Mouse (Mus musculus) MEL-GATA-1-ER (cell line): ENCODE results near the gene Pck1.

ENCODE experiments used
- DNase-seq: peaks from one replicate; pipeline ENCODE4 v3.0.0-alpha.2; 2012; ENCODE audit warnings: low read depth; ENCODE audit errors: extremely low read depth

The Pck1 gene

DNA sequence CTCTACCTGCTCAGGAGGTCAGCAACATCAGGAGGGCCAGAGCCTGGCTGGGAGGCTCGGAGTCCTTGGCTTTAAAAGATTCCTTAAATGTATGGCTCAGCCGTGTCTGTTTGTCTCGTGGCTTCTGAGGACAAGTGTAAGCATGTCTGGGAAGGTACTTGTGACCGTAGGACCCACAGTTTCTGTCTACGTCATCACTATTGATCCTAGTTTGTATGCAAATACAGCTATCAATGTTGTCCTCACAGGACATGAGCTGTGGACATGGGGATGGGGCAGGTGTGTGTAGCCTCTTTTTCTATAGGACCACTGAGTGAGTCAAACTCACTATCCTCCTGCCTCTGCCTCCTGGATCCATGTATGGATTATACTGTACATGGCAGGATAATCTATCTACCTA lies 4.8 kb upstream of the Pck1 start:
- no peak for DNase-seq

DNA sequence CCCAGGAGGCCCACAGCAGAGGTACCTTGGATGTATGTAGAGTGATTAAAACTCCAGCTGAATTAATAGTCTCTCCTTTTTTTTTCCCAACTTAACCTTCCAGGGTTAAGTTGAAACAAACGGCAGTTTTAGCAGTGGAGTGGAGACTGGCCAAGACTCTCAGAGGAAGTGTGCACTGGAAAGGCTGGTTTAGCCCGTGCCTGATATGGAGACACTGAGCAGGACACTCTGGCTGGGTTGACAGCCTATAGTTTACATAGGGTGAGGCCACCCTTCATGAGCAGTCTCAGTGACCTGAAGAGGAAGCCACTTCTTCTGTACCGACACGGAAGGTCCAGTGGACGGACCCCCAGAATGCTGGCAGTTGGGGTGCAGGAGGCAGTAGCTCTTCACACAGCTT lies 1.5 kb upstream of the Pck1 start:
- no peak for DNase-seq

DNA sequence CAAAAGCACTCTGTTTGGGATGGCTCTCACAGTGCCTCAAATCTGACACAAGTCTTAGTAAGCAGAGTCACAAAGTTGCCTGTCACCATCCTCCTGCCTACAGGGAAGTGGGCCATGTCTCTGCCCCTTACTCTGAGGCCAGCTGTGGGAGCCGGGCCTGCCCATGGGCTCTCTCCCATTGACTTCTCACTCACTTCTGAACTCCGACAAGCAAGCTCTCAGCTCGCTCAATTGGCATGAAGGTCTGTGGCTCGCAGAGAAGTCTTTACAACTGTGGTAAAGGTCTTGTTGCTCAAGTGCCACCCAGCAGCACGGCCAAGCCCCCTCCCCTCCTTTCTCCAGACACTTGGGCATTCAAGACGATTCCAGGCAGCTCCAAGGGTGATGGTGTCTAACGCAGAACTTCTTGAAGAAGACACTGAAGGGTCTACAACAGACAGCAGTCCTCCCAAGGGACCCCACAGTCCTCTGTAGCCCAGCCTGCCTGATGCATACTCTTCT lies 1.0 kb upstream of the Pck1 start:
- DNase-seq: no peak

DNA sequence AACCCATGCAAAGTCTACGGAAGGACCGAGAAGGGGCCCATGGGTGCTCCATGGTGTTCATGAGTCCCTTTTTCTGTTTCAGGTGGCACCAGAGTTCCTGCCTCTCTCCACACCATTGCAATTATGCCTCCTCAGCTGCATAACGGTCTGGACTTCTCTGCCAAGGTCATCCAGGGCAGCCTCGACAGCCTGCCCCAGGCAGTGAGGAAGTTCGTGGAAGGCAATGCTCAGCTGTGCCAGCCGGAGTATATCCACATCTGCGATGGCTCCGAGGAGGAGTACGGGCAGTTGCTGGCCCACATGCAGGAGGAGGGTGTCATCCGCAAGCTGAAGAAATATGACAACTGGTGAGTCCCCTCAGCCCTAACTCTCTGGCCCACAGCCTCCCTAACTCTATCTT lies 418 bp downstream of the Pck1 start:
- DNase-seq: no peak

DNA sequence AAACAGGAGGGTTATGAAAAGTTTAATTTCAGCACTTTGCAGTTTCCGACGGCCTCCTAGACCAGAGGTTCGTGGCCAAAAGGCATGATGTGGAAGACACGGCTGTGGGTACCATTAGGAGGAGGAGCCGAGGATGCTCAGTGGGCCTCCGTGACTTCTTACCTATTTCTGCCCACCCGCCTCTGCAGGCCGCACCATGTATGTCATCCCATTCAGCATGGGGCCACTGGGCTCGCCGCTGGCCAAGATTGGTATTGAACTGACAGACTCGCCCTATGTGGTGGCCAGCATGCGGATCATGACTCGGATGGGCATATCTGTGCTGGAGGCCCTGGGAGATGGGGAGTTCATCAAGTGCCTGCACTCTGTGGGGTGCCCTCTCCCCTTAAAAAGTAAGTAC lies 1.7 kb downstream of the Pck1 start:
- no peak for DNase-seq

DNA sequence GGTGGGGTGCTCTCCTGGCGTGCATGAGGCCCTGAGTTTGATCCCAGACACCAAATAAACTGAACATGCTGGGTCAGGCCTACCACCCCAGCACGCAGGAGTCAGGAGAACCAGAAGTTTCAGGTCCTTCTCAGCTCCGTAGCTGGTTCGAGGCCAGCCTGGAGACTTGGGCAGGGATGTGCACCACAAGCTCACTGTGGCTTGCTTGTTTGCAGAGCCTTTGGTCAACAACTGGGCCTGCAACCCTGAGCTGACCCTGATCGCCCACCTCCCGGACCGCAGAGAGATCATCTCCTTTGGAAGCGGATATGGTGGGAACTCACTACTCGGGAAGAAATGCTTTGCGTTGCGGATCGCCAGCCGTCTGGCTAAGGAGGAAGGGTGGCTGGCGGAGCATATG lies 2.1 kb downstream of the Pck1 start:
- no peak for DNase-seq

DNA sequence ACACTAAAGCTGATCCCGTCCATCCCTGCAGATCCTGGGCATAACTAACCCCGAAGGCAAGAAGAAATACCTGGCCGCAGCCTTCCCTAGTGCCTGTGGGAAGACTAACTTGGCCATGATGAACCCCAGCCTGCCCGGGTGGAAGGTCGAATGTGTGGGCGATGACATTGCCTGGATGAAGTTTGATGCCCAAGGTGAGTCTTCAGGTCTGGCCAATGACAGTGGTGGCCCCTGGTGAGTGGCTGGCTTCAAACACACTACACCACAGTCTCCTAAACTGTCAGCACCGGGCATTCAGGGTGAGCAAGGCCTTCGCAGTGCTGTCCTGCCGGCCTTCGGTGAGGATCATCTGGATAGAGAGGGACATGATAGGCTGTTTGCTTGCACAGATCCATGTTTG lies 3.1 kb downstream of the Pck1 start:
- DNase-seq: no peak

DNA sequence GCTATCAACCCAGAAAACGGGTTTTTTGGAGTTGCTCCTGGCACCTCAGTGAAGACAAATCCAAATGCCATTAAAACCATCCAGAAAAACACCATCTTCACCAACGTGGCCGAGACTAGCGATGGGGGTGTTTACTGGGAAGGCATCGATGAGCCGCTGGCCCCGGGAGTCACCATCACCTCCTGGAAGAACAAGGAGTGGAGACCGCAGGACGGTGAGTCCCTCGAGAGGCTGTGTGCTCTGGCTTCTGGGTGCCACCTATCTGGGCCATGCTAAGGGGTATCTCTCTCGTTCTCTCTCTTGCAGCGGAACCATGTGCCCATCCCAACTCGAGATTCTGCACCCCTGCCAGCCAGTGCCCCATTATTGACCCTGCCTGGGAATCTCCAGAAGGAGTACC lies 4.1 kb downstream of the Pck1 start:
- no peak for DNase-seq

DNA sequence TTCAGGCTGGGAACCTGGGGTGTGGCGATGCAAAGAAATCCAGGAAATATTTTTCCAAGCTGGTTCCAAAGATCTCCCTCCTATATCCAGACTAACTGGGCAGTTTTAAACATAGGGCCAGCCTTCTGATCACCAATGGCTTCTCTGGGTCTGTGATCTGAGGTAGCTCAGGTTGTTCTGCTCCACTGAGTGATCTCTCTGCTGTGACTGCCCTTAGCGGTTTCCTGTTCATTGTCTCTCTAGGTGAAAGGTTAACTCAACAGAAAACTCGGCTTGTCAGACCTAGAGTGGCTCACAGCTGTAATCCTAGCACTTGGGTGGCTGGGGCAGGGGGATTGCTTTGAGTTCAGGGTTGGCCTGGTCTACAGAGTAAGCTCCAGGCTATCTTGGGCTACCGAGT lies 4.5 kb downstream of the Pck1 start:
- no peak for DNase-seq

DNA sequence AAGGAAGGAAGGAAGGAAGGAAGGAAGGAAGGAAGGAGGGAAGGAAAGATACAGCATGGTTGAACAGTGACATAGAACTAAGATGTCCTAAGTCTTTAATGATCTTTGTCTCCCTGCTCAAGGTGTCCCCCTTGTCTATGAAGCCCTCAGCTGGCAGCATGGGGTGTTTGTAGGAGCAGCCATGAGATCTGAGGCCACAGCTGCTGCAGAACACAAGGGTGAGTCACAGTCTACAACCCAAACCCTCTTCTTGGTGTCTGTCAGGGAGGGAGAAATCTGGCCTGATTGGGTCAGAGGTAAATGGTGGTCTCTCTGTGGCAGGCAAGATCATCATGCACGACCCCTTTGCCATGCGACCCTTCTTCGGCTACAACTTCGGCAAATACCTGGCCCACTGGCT lies 5.0 kb downstream of the Pck1 start:
- no peak for DNase-seq

DNA sequence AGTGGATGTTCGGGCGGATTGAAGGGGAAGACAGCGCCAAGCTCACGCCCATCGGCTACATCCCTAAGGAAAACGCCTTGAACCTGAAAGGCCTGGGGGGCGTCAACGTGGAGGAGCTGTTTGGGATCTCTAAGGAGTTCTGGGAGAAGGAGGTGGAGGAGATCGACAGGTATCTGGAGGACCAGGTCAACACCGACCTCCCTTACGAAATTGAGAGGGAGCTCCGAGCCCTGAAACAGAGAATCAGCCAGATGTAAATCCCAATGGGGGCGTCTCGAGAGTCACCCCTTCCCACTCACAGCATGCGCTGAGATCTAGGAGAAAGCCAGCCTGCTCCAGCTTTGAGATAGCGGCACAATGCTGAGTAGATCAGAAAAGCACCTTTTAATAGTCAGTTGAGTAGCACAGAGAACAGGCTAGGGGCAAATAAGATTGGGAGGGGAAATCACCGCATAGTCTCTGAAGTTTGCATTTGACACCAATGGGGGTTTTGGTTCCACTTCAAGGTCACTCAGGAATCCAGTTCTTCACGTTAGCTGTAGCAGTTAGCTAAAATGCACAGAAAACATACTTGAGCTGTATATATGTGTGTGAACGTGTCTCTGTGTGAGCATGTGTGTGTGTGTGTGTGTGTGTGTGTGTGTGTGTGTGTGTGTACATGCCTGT lies 5.7 kb downstream of the Pck1 start:
- no peak for DNase-seq

DNA sequence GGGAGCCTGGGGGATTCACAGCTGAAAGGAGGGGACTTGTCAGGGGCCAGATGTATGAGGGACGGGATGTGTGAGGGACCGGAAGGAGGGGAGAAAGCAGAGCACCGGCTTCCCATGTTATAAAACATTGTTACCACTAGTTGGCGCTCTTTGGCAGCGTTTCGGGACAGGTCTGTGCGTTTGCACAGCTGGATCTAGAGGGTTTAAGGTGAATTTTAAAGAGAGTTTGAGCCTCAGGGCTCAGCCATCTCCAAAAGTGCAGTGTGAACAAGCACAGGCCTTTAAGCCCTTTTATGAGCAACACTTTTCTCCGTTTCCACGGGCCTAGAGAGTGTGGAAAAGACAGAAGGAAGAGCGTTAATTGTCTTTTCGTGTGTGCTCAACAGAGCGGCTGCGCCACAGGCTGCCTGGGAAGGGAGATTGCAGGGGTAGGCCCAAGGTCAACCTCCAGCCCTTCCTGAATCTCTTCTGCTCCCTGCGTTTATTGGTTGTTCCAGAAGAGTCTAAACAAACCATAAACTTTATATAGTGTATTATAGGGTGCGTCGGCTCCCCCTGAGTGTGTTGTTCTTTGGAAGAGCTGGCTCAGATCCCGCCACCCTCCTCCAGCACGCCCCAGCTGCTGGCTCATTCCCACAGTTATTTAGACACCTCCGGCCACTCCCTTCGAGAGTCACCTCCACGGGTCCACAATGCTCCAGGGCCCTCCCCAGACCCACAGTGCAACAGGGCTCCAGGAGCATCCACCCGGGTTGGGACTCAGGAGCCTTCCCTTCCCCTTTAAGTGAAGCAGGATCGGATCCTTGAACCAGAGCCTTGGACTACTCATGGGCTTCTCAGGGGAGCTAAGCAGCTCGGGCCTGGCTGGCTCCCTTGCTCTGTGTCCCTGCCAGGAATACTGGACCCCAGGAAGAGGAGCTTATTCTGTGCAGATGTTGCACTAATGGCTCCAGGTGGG lies 6.8 kb downstream of the Pck1 start:
- no peak for DNase-seq

DNA sequence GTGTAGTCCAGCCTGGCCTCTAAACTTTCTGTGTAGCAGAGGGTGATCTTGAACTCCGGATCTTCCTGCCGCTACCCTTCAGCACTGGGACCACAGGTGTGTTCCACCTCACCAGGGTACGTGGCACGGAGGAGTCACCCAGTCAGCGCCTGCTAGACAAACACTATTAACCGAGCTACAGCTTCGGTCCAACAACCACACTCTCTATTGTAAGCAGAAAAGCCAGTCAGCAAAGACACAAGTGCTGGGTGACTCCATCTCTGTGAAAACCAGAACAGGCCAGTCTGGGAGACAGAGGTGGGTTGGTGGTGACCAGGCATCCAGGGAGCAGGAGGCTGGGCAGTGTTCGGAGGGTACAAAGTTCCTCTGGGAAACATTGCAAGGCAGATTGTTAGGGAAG lies 10.5 kb downstream of the Pck1 start:
- no peak for DNase-seq

DNA sequence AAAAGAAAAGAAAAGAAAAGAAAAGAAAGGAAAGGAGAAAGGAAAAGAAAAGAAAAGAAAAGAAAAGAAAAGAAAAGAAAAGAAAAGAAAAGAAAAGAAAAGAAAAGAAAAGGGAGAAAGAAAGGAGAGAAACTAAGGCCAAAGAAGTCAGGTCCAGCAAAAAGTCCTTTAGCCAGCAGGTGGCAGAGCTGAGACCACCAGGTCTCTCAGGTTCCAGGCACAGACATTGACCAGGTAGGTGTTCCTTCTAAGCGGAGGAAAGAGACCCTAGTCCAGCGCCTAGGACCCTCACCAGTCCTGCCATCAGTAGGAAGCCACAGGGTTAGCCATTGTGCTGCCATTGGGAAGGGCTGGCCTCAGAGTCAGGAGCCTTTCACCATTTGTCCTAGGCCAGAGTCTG lies 11.5 kb downstream of the Pck1 start:
- DNase-seq: no peak

DNA sequence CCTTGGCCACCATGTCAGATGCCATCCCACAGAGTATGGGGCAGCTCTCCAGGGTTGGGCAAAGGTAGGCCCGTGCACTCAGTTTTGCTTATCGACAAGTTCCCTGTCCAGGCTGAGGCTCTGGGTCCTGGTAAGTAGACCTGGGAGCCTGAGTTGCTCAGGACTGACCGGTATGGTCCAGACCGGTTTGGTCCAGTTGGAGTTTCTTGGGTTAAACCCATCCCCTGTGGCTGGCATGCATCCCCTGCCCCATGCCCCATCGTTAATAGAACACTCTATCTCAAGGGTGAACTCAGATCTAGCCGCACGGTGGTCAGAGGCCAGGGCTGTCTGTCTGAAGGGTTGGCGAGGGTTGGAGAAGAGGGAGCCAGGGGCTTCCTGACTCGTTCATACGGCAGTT lies 12.1 kb downstream of the Pck1 start:
- no peak for DNase-seq

DNA sequence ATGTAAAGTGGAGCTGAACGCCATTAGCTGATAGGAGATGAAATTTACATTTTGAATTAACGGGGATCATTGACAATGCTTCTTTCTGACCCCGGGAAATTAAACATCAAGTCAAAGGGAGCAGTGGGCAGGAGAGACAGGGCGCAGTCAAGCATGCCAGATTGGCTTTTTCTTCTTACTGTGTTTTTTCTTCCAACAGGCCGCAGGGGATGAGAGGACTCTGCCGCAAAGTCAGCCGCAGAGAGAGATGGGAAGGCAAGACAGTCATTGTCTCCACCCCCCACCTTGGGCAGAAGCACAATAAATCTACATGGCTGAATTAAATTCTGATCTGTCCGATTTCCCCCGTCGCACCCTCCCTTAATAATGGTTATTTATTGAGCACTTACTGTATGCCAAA lies 12.5 kb downstream of the Pck1 start:
- no peak for DNase-seq

DNA sequence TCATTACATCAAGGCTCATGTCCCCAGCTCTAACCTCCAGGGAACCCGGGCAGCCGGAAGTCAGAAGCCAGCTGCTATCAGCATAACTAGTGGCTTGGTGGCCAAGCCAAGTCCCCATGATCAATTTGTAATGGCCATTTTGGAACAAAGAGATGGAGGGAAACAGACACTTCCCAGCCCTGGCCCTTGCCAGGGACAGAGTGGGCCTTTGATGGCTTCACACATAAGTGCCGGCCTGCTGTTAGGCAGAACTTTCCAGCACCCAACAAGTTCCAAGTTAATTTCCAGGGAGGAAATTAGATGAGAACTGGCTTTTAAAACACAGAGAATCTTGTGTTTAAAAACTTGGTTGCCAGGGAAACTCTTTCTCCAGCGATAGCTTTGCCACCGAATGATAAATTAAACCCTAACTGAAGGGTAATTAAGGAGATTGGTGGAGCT lies 15.6 kb downstream of the Pck1 start:
- DNase-seq: no peak

DNA sequence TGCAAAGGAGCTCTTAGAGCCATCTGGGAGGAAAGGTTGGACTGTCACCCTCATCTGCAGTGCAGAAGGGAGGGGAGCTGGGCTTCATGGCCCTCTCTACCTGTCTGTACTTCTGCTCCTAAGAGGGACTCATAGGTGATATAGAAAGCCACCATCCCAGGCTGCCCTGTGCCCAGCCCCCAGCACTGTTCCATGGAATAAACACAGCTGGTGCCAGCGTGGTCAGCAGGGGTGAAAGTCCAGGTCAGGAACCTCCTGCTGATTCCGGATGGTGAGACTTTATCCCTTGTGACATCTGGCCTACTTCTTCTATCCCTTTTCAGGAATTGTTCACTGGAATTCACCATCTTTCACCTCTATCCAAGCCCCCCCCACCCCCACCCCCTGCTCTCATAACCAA lies 17.2 kb downstream of the Pck1 start:
- DNase-seq: no peak

DNA sequence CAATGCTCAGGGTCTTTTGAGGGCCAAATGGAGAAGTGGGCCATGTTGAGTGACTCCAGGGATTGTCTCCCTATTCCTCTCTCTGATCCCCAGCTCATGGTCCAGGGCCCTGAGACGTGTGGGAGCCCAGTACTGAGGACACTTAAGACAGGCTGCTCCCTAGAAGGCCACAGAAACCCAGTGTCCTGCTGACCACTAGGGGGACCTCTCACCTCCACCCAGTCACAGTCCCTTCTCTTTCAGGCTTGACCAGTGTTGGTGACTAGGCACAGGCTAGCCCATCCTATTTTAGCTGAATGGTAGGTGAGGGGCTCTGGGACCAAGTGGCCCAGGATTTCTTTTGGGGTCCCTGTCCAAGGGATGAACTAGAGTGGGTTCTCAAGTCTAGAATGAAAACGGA lies 17.9 kb downstream of the Pck1 start:
- DNase-seq: no peak

DNA sequence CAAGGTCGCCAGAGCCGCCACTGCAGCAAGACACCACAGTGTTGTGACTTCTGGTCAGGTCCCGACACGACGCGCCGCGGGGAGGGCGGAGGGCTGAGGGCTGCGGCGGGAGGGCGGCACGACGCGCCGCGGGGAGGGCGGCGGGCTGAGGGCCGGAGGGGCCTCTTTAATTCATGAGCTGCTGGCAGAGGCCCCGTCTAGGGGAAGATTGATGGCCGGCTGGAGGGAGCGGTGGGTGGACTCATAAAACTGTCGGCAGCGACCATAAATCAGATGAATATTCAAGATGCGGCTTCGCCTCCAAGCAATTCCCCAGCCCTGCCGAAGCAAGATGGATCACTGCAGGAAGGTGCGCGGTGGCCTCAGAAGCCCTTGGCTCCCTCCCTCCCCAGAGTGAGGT lies 18.6 kb downstream of the Pck1 start:
- DNase-seq: no peak

DNA sequence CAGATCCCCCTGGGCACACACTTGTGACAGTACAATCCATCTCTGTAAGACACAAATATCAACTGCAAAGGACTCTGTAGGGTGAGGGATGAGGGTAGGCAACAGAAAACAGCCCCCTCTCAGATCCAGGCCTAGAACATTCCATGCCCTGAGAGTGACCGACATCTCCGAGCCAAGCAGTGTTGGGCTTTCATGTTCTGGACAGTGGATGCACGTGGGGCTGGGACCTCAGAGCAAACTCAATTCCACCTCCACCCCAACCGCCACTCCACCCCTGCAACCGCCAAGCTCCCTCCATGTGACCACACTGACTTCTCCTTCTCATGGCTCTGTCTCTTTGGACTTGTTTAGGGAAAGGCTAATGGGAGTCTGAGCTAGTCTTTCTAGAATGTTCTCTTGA lies 19.1 kb downstream of the Pck1 start:
- no peak for DNase-seq

DNA sequence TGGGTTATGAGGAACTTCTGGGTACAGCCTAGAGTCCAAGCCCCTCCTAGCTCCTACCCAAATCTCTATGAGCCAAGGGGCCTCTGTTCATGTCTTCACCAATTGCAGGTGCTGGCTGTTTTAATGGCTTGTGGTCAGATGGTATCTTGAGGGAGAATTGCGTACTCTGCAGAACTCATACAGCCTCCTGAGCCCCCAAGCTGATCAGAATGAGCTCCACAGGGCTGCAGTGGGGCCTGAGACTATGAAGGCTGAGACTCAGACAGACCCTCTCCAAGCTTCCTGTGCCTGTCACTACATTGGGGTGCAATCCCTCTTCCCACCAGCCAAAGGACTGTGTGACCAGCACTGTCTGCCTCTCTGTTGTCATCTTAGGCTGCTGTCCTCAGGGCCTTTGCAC lies 19.5 kb downstream of the Pck1 start:
- no peak for DNase-seq

DNA sequence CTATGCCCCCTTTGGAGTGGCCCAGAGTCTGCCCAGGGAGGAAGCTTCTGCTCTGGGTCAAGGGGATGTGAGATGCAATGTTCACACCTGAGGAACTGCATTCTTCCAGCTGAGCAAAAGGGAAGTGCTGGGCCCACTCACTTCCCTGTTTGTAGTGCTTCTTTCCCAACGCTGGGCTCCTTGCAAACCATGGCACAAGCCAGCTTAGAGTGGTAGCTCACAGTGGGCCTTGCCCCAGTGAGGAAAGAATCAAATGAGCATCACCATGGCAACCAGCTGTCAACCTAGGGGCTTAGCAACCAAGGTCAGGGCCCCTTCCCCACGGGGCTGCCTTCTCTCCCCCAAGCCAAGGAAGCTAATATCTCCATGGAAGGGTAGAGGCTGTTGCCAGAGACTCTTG lies 20.2 kb downstream of the Pck1 start:
- DNase-seq: no peak
